Mouse (Mus musculus): Measurements from ENCODE around the gene Klk1.
"Not testable (repeated sequence)": the region's sequence is repeated elsewhere in the genome, so short reads cannot be mapped to it uniquely, and the experiment has no call there.

Klk1 gene

DNA sequence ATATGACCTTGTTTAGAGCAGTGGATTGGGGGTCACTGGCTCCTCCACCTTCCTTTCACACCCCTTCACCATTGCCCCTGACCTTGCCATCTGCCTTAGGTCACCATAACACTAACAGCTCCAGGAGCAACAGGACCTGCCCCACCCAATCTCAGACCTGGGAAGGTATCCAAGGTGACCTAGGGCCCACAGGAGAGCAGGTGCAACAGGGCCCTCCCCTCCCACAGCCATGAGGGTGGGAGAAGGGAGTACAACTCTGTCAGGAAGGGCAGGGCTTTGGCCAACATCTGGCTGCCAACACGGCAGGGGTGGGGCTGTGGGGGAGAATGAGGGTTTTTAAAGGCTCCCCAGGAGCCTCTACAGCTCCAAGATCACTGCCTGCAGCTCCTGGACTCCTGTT, at the start of gene Klk1:
TSS of gene Klk1 (plus strand) at position 285 of the 400 bp plus-strand sequence.
- peak; percentile 18 for DNase-seq

DNA sequence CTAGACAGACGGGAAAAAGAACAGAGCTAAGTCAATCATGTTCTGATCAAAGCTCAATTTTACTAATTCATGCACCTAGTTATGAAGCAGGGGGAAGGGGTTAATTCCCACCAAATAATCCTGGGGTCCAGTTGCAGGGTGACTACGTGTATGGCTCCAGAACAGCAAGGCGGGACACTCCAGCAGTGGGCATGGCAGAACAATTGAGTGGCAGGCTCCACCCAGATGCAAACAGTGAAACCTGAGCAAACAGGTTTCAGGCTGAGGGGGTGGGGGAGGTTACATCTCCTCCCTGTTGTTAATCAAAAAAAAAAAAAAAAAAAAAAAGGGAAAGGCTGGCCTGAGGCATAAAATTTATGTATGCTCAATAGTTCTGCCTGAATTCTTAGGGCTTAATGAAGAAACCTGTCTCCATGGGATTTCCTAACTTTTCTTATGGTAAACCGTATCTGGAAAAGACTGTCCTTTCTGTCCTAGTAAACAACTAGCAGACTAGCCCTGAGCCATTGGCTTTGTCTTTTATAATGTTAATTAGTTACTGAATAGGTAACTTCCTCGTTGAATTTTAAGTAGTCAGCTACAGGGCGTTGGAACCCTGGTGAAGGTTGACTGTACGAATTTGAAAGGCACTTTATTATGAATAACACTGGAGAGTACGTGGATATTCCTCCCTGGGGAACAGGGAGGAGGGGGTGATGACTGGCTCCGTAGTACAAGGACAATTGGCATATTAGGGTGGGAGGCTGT, 45.7 kb upstream of the Klk1 start:
- peak; percentile 17 for DNase-seq

GRCm38 (mm10) chr7:44186516-44186915, 38.6 kb upstream of the Klk1 start:
- not testable (repeated sequence) for DNase-seq

GRCm38 (mm10) chr7:44187936-44188335, 37.2 kb upstream of the Klk1 start, which contains the start of gene Klk1b24:
Klk1b24 (plus strand) TSS chr7:44188236.
- DNase-seq, result not testable (repeated sequence)

DNA sequence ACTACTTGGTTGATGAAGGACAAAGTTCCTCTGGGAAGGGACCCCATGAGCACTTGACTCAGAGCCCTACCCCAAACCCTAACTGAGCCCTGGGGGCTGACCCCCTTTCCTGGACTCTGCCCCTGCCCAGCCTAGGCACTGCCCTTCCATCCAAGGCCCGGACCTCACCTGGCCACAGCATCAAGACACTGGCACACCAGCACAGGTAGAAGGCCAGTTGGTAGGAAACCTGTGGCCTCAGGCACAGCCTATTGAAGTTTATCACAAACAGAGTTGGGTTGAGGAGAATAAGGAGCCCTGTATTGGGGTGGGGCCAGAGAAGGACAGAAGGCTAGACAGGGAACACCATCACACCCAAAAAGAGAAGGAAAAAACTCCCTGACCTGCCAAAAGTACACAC, 31.7 kb upstream of the Klk1 start:
- not testable (repeated sequence) for DNase-seq

DNA sequence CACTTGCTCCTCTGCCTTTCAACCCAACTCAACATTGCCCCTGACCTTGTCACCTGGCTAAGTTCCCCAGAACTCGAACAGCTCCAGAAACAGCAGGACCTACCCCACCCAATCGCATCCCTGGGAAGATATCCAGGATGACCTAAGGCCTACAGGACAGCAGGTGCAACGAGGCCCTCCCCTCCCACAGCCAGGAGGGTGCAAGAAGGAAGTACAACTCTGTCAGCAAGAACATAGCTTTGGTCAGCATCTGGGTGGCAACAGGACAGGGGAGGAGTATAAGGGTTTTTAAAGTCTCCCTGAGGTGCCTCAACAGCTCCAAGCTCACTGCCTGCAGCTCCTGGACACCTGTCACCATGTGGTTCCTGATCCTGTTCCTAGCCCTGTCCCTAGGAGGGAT, 27.3 kb upstream of the Klk1 start, which contains the start of gene Klk1b3:
TSS of gene Klk1b3 (plus strand) at position 301 of the 400 bp plus-strand sequence.
- no peak for DNase-seq

- not testable (repeated sequence) for DNase-seq
Measured at GRCm38 (mm10) chr7:44207135-44207534, 18.0 kb upstream of the Klk1 start, which contains the start of gene Klk1b4. Klk1b4 (plus strand) TSS chr7:44207435.

DNA sequence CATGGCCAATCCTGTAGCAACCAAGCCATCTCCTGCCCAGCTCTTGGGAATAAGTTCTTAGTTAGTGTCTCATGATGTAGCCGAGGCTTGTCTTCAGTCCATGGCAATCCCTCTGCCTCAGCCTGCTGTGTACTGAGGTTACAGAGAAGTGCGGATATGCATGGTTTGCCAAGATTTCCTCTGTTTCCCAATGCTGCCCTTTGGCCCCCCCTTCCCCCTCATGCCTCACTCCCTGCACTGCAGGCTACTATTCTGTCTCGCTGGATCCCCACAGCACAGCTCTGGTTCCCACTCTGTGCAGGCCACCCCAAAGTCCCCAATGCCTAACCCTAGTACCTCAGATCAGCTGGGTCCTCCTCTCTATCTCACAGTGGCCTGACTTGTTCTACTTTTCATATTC, 16.9 kb upstream of the Klk1 start:
- no peak for DNase-seq

GRCm38 (mm10) chr7:44215645-44216044, 9.5 kb upstream of the Klk1 start, which contains the start of gene Klk1b5:
Klk1b5 (plus strand) TSS chr7:44215945.
- no peak for DNase-seq

DNA sequence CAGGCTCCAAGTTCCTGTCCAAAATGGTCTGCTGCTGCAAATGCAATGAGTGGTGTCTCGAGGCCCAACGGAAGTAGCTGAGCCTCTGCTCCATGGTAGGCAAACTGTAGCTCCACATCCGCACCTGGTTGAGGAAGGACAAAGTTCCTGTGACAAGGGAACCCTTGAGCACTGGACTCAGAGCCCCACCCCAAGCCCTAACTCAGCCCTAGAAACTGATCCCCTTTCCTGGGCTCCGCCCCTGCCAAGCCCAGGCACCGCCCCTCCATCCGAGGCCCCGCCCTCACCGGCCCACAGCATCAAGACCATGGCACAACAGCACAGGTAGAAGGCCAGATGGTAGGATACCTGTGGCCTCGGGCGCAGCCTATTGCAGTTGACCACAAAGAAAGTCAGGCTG, 3.6 kb upstream of the Klk1 start:
- not testable (repeated sequence) for DNase-seq

- not testable (repeated sequence) for DNase-seq
Measured at GRCm38 (mm10) chr7:44222335-44222734, 2.8 kb upstream of the Klk1 start.

DNA sequence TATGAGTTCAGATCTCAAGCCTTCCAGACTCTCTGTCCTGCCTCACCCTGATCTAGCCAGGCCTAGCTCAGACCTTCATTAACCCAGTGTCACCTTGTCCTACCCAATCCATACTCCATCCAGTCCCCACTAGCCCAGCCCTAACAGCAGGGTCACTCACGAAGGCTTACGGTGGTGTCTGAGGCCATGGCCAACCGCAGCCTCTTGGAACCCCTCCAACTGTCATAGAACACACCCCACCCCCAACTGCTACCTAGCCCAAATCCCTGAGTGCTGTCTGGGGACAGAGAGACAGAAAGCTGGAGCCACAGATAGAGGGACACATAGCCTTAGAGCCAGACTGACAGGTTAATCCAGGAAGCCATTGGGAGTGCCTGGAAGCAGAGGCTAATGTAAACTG, 10.7 kb downstream of the Klk1 start, which contains the start of gene Gm36864:
TSS of gene Gm36864 (plus strand) at position 269 of the 400 bp plus-strand sequence.
- no peak for DNase-seq

DNA sequence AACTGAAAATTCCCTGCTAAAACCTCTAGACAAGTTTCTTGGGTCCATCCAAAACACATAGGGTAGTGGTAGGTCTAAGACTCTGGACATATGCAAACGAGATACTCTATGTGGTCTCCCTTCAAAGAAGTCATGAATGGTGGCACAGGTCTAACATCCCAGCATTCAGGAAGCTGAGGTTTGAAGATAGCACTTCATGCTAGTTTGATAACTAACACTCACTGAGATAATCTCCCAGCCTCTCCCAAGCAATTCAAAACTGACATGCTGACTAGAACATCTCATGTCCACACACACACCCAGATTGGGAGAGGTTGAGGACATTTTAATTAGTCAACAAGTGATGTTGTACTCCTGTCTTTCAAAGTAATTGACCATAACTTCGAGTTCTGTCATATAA, 14.8 kb downstream of the Klk1 start:
- DNase-seq, result no peak

DNA sequence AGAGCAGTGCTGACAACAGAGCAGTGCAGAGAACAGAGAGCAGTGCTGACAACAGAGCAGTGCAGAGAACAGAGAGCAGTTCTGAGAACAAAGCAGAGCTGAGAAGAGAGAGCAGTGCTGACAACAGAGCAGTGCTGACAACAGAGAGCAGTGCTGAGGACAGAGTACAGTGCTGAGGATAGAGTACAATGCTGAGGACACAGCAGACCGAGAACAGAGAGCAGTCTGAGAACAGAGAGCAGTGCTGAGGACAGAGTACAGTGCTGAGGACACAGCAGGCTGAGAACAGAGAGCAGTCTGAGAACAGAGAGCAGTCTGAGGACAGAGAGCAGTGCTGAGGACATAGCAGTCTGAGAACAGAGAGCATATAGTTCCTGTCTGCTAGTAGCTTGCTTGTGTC, 15.6 kb downstream of the Klk1 start:
- no peak for DNase-seq

GRCm38 (mm10) chr7:44241163-44241562, 16.0 kb downstream of the Klk1 start:
- no peak for DNase-seq

DNA sequence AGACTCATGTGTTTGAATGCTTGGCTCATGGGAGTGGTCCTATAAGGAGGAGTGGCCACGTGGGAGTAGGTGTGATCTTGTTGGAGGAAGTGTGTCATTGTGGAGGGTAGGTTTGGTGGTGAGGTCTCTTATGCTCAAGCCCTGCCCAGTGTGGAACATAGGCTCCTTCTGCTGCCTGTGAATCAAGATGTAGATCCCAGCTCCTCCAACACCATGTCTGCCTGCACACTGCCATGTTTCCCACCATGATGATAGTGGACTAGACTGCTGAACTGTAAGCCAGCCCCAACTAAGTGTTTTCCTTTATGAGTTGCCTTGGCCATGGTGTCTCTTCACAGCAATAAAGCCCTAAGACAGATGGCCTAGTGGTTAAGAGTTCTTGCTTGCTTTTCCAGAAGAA, 18.9 kb downstream of the Klk1 start:
- DNase-seq, result no peak

DNA sequence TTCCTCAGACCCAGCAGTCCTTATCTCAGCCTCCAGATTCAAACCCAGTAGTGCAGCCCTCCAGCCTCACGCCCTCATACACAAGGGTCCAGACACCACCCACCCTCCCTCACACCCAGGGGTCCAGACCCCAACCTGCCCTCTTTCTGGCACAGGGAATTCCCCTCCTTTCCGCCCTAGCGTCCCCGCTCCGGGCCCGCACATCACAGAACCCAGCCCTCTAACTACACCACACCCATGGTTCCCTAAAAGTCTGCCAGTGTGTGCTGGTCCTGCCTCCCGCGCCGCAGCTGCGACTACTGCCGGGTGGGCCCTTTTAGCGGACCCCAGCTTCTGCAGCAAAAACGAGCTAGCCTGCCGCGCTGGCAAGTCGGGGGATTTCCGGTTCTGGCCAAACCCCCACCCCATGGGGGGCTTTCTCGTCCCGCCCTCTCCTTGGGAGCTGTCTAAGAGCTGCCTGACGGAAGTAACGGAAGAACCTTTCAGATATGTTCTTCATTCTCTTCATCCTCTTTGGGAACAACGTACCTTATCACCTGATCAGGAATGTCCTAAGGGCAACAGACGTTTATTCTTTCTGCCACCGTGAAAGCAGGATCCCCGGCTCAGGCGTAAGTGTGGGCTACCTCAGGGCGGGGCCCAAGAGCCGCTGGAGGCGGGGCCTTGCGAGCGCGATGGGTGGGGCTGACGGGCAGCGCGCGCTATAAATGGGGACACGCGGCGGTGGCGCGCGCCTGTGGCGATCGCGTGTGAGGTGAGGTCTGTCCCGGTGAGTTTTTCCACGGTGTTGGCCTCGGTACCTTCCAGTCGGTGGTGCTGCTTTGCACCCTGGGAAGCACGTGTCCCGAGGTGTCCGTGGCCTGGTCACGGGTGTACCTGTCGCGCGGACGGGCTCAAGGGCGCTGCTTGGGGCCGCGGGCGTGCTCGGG, 21.2 kb downstream of the Klk1 start, which contains the start of the genes 1700028J19Rik and 2410002F23Rik:
TSS of gene 1700028J19Rik (minus strand) at position 641 of the 929 bp plus-strand sequence.
TSS of gene 2410002F23Rik (plus strand) at position 668 of the 929 bp plus-strand sequence.
- peak; percentile 94 for DNase-seq

DNA sequence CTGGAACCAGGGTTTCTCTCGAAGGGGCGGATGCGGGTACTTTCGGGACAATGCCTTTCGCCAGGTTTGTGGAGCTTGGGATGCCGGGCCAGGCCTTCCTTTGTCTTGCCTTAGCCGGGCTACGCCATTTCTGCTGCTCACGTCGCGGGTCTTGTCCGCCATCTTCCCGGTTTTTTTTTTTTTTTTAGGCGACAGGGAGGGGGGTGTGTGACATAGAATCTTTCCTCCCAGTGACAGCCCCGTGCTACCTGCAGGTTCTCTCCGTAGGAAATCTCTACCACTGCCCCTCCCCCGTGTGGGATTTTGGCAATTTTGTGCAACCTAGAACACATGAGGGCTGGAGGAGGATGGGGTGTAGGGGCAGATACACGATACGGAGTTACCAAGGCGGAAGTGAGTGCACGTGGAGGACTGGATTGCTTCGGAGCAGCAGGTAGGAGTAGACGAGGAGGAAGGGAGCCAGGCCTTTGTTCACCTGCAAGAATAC, 21.9 kb downstream of the Klk1 start:
- DNase-seq, result no peak

DNA sequence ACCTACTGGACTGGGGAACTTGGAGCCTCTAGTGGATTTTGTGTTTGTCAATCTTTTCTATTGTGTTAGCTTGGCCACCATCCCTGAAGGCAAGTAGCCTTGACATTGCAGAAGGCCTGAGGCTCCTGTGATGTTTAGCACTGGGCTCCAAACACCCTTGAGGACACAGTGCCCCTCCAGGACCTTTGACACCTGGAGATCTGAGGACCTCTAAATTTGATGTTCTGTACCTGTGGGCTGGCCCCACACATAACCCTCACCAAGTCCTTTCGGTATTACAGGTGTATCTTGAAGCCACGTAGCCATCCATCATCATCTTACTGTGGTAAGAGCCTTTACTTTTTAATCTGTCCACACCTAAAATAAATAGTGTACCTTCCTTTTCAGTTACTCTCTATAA, 22.8 kb downstream of the Klk1 start:
- DNase-seq, result no peak

DNA sequence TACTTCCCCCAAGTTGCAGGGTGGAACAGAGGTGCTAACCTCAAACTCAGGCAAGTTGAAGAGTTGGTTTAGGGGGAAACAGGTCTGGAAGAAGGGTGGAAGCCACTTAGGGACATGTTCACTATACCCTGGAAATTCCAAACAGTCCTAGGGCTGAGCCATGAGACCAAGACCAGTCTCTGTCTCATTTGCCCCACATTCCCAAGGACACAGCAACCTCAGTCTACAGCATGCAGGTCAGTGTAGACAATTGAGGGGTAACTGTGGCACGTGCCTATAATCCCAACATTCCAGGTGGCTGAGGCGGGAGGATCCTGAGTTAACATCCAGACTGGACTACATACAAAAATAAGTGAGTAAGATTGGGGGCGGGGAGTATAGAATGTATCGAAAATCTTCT, 24.1 kb downstream of the Klk1 start:
- no peak for DNase-seq

DNA sequence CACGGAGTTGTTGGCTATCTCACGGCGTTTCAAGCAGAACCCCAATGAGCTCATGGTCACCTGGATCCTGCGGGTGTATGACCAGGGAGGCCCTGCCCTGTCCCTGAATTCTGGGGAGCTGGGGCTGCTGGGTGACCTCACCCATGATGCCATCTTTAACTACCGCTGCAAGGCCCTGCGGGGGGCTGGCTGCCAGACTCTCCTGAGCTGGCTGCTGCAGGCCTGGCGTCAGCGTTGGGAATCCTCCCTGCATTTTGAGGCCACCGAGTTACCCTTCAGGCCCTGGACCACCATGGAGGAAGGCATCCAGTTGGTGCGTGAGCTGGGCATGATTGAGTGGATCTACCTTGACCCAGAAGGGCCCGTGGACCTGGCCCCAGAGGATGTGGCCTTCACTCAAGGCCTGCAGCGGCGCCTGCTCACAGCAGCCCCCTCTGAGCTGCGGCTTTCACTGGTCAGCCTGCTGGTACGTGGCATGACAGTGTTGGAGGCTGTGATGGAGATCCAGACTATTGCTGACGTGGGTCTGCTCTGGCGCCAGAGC, 25.6 kb downstream of the Klk1 start:
- not testable (repeated sequence) for DNase-seq

DNA sequence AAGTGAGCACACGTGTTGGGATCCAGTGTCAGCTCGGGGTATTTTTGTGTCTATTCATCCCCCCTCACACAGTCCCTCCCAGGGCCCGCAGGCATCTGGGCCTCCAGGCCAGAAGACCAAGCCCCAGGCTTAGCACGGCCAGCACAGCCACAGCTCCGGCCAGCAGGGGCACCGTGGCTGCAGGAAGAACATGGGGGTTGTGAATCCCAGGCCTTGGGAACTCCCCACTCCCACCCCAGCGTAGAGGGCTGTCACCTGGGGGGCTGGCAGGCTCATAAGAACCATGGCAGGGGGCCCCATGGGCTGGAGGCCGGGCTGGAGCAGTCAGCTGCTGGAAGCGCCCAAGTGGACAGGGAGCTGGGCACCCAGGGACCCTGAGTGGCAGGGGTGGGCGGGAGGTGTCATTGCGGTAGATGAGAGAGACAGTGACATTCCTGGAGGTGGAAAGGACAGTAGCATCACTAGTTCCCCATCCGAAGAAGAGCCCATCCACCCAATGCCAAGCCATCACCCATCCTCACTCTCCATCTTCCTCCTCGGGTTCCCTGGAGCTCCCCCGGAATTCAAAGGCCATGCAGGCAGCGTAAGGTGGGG, 28.0 kb downstream of the Klk1 start:
- no peak for DNase-seq
